Mouse (Mus musculus) ES-E14 (cell line): ENCODE data around the gene Man2a1. TPM values are rescaled to one million over a fixed set of nuclear protein-coding genes. Genes with fewer than 3 reads are reported as not detected.

ENCODE experiments used
- DNase-seq: peaks from one replicate; pipeline ENCODE4 v3.0.0-alpha.2; 2013; ENCODE audit warnings: low read depth, low spot score
- H3K27ac ChIP-seq: 2 replicates; pipeline ENCODE4 v1.5.1; 2012; ENCODE audit warnings: low read depth, mild to moderate bottlenecking, low read length, moderate library complexity, mixed read lengths; ENCODE audit not compliant: poor library complexity, insufficient read depth, severe bottlenecking
- H3K36me3 ChIP-seq: 2 replicates; pipeline ENCODE4 v1.6.1; 2012; ENCODE audit warnings: mild to moderate bottlenecking, low read length, moderate library complexity, mixed read lengths; ENCODE audit not compliant: control insufficient read depth, poor library complexity, insufficient read depth, severe bottlenecking
- H3K4me1 ChIP-seq, 2 experiments: fragments of 150-350 bp in 1 of 2; sonication (generic) in 1 of 2; 2 replicates each; pipeline ENCODE4 v1.6.1; 2012; ENCODE audit warnings: low read length in 2 of 2, mild to moderate bottlenecking in 1 of 2, mixed read lengths in 1 of 2; ENCODE audit not compliant: control insufficient read depth in 2 of 2, insufficient read depth in 2 of 2, poor library complexity in 1 of 2
- H3K4me3 ChIP-seq, 2 experiments: fragments of 150-350 bp in 1 of 2; sonication (generic) in 1 of 2; 2 replicates each; pipeline ENCODE4 v1.5.1; 2012; ENCODE audit warnings: low read length in 2 of 2, low read depth in 1 of 2, mild to moderate bottlenecking in 1 of 2, mixed read lengths in 1 of 2; ENCODE audit not compliant: insufficient read depth in 1 of 2, poor library complexity in 1 of 2, severe bottlenecking in 1 of 2
- H3K9ac ChIP-seq: 2 replicates; pipeline ENCODE4 v1.6.1; 2012; ENCODE audit warnings: low read depth, mild to moderate bottlenecking, low read length, mixed read lengths; ENCODE audit not compliant: poor library complexity, insufficient read depth, severe bottlenecking
- H3K9me3 ChIP-seq: fragments of 150-350 bp; sonication (generic); 2 replicates; pipeline ENCODE4 v1.6.1; 2012; ENCODE audit warnings: low read depth, mild to moderate bottlenecking, low read length; ENCODE audit not compliant: control insufficient read depth, insufficient read depth
- CHD2 ChIP-seq: IDR thresholded peaks from 2 replicates; pipeline ENCODE4 v1.6.1; 2014; ENCODE audit warnings: mild to moderate bottlenecking, low read depth, low read length, inconsistent platforms
- HCFC1 ChIP-seq: IDR thresholded peaks from 2 replicates; pipeline ENCODE4 v1.6.1; 2012; ENCODE audit warnings: low read length, inconsistent platforms, borderline replicate concordance; ENCODE audit not compliant: insufficient read depth
- MAFK ChIP-seq: IDR thresholded peaks from 2 replicates; pipeline ENCODE4 v1.6.1; 2014; ENCODE audit warnings: mild to moderate bottlenecking, low read depth, low read length, inconsistent platforms; ENCODE audit not compliant: insufficient read depth
- ZC3H11A ChIP-seq: IDR thresholded peaks from 2 replicates; pipeline ENCODE4 v1.6.1; 2012; ENCODE audit warnings: low read depth, mild to moderate bottlenecking, inconsistent platforms, low read length, borderline replicate concordance
- ZNF384 ChIP-seq: IDR thresholded peaks from 2 replicates; pipeline ENCODE4 v1.6.1; 2012; ENCODE audit warnings: low read depth, low read length, inconsistent platforms
- in situ Hi-C, 2 experiments: fragments of 600-800 bp; cut with MboI; formaldehyde crosslinking; loops; one replicate each; pipeline ENCODE4 v1.15.1; 2025; ENCODE audit warnings: low sequenced_read_pairs in 2 of 2, inconsistent platforms in 1 of 2; ENCODE audit not compliant: unreplicated experiment in 2 of 2
- total RNA-seq: library from RNA; depleted of rRNA; stranded (reverse); fragments of 300-350 nt; gene quantifications from 2 replicates; pipeline ENCODE4 v1.2.3, GENCODE M21; 2012

The Man2a1 gene
- total RNA-seq, 1 experiment = 42.7 TPM

GRCm38 (mm10) chr17:64743606-64744300 lies 143.2 kb downstream of the Man2a1 start:
- in situ Hi-C loops = no loop called here
- DNase-seq = no peak
- H3K36me3 ChIP-seq = no peaks in the 10 kb centered on the region; the same call in 1 of the 2 replicates
- TF ChIP-seq ZC3H11A (no peak), ZNF384 (no peak), HCFC1 (no peak), MAFK (no peak), CHD2 (no peak)
- H3K4me3 ChIP-seq = no peak overlapping the region
- H3K27ac ChIP-seq = no peak overlapping the region
- no peaks in the 10 kb centered on the region for H3K9me3 ChIP-seq
- H3K4me1 ChIP-seq = no peaks in the 10 kb centered on the region
- H3K9ac ChIP-seq = no peak overlapping the region

- no peak for DNase-seq
- Histone ChIP-seq H3K9me3 (no peaks in the 10 kb centered on the region), H3K9ac (no peak overlapping the region), H3K4me3 (no peak overlapping the region), H3K36me3 (no peaks in the 10 kb centered on the region; the same call in 1 of the 2 replicates), H3K27ac (no peak overlapping the region), H3K4me1 (0 out of 4 replicates have a peak, but pooled peaks cover 0 to 2% of the 10 kb centered on the region in 2 experiments)
- TF ChIP-seq MAFK (no peak), ZC3H11A (no peak), CHD2 (no peak), HCFC1 (no peak), ZNF384 (no peak)
- in situ Hi-C loops = no loop called here
Measured at GRCm38 (mm10) chr17:64746637-64747225, 146.2 kb downstream of the Man2a1 start.

GRCm38 (mm10) chr17:64747461-64747860 lies 146.9 kb downstream of the Man2a1 start:
- H3K36me3 ChIP-seq = no peaks in the 10 kb centered on the region; the same call in 1 of the 2 replicates
- no peak overlapping the region for H3K27ac ChIP-seq
- H3K9ac ChIP-seq = no peak overlapping the region
- 0 out of 4 replicates have a peak, but pooled peaks cover 0 to 2% of the 10 kb centered on the region in 2 experiments for H3K4me1 ChIP-seq
- TF ChIP-seq ZC3H11A = no peak
- no peak for TF ChIP-seq HCFC1
- TF ChIP-seq CHD2 = no peak
- no peak for TF ChIP-seq ZNF384
- TF ChIP-seq MAFK = no peak
- no peak overlapping the region for H3K4me3 ChIP-seq
- DNase-seq = no peak
- H3K9me3 ChIP-seq = no peaks in the 10 kb centered on the region
- in situ Hi-C loops = no loop called here

GRCm38 (mm10) chr17:64748131-64748530 lies 147.6 kb downstream of the Man2a1 start:
- Histone ChIP-seq H3K9me3 (no peaks in the 10 kb centered on the region), H3K9ac (no peak overlapping the region), H3K36me3 (no peaks in the 10 kb centered on the region; the same call in 1 of the 2 replicates), H3K4me3 (no peak overlapping the region), H3K27ac (no peak overlapping the region), H3K4me1 (0 out of 4 replicates have a peak, but pooled peaks cover 0 to 2% of the 10 kb centered on the region in 2 experiments)
- in situ Hi-C loops = no loop called here
- no peak for TF ChIP-seq MAFK
- no peak for TF ChIP-seq ZNF384
- TF ChIP-seq HCFC1 = no peak
- TF ChIP-seq ZC3H11A = no peak
- no peak for TF ChIP-seq CHD2
- no peak for DNase-seq

GRCm38 (mm10) chr17:64749146-64749545 lies 148.6 kb downstream of the Man2a1 start:
- H3K9me3 ChIP-seq = no peaks in the 10 kb centered on the region
- no peak for TF ChIP-seq CHD2
- TF ChIP-seq HCFC1 = no peak
- TF ChIP-seq ZC3H11A = no peak
- TF ChIP-seq MAFK = no peak
- TF ChIP-seq ZNF384 = no peak
- no peak overlapping the region for H3K9ac ChIP-seq
- no peak overlapping the region for H3K27ac ChIP-seq
- in situ Hi-C loops = no loop called here
- H3K36me3 ChIP-seq = no peaks in the 10 kb centered on the region; the same call in 1 of the 2 replicates
- no peak for DNase-seq
- H3K4me1 ChIP-seq = 0 out of 4 replicates have a peak, but pooled peaks cover 0 to 2% of the 10 kb centered on the region in 2 experiments
- no peak overlapping the region for H3K4me3 ChIP-seq
